Mouse (Mus musculus): Measurements from ENCODE around the gene Sat2. TPM values are rescaled to one million over a fixed set of nuclear protein-coding genes. Genes with fewer than 3 reads are reported as not detected.

Gene Sat2
- total and polyA plus RNA-seq, 2 experiments from 2014 or later, result 10.9 to 35.4 TPM

DNA sequence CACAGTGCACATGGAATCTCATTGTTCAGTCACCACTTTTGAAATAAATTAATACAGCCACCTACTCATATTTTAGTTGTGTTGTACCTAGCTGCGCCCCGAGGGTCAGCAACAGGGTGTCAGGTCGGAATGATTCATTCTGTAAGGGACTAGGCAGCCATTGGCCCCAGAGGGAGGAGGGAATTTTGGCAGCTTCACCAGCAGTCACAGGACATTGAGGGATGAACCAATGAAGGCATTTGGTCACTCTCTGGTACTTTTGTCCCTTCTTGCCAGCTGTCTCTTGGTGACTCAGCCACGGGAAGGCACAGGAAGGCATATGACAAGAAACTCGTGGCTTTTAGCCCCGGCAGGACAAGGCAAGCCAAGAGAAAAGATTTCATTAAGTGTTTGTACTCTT, 42.0 kb downstream of the Sat2 start:
- Histone ChIP-seq H3K4me2 (ENCODE audit: low read depth, low read length) (no peak overlapping the region), H3K4me1 (ENCODE audit: insufficient read depth, low read length) (no peaks in the 10 kb centered on the region), H3K9me3 (ENCODE audit: low read length) (no peaks in the 10 kb centered on the region), H3K9ac (replicated peaks; ENCODE audit: low read length) (no peak overlapping the region), H3K27ac (0 out of 2 replicates have a peak overlapping the region, but pooled peaks have one; percentile 94), H3K27me3 (ENCODE audit: insufficient read depth, low read length) (no peaks in the 10 kb centered on the region), H3K36me3 (ENCODE audit: insufficient read depth, low read length) (peaks cover 43% of the 10 kb centered on the region), H3K4me3 (ENCODE audit: low read length) (no peak overlapping the region)
- whole genome bisulfite sequencing, result 83% methylated on average over 6 of the region's 6 CpGs
- DNase-seq (ENCODE audit: low spot score), result no peak
- no peak for ATAC-seq
- no peak for TF ChIP-seq CTCF (IDR thresholded peaks at IDR 0.05; ENCODE audit: low read depth)

DNA sequence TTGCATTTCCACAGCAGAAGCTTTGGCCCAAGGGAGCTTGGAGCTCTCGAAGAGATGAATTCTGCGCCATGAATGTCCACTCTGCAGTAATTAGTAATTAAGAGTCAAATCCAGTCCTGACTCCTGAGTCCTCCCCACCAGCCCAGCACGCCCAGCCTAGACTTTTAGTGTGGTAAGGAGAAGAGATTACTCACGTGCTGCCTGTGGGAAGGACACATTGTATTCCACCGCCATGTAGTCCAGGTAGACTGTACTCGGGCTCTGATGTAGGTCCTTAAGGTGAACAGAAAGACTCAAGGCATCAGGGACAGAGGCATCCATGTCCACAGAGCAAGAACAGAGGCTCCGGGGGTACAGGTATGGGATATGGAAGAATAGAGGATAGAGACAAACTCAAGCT, 43.0 kb downstream of the Sat2 start:
- Histone ChIP-seq H3K36me3 (ENCODE audit: insufficient read depth, low read length) (peaks cover 49% of the 10 kb centered on the region), H3K4me2 (ENCODE audit: low read depth, low read length) (no peak overlapping the region), H3K27me3 (ENCODE audit: insufficient read depth, low read length) (no peaks in the 10 kb centered on the region), H3K9ac (replicated peaks; ENCODE audit: low read length) (no peak overlapping the region), H3K27ac (no peak overlapping the region), H3K4me1 (ENCODE audit: insufficient read depth, low read length) (no peaks in the 10 kb centered on the region; the same call in 1 of the 2 replicates), H3K9me3 (ENCODE audit: low read length) (no peaks in the 10 kb centered on the region), H3K4me3 (ENCODE audit: low read length) (no peak overlapping the region)
- DNase-seq (ENCODE audit: low spot score) (no peak), ATAC-seq (no peak)
- TF ChIP-seq CTCF (IDR thresholded peaks at IDR 0.05; ENCODE audit: low read depth), result no peak
- 92% methylated on average over 7 of the region's 7 CpGs for WGBS

DNA sequence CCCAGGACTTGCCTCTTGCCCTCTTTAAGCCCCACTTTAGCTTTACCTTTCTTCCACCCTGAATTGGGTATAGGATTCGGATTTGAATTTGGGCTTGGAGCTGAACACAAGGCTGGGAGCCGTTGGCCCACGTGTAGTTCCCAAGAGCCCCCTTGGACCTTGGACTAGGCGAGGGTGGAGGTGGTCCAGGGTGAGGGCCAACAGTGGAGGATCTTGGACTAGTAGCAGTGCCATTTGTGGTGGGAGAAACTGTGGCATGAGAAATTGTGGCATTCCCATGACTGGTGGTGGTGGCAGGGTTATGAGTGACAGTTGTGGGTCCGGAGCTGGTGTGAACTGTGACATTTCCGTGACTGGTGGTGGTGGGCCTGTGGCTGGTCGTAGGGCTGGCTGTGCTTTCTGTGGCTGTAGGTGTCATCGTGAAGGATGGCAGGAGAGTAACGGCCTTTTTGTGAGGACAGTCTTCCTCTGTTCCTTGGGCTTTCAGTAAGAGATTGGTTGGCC, 43.7 kb downstream of the Sat2 start:
- Histone ChIP-seq H3K9ac (replicated peaks; ENCODE audit: low read length) (no peak overlapping the region), H3K4me1 (ENCODE audit: insufficient read depth, low read length) (peaks cover 5% of the 10 kb centered on the region; the same call in 1 of the 2 replicates), H3K4me3 (ENCODE audit: low read length) (no peak overlapping the region), H3K27ac (no peak overlapping the region; the same call in 1 of the 2 replicates), H3K36me3 (ENCODE audit: insufficient read depth, low read length) (peaks cover 50% of the 10 kb centered on the region), H3K27me3 (ENCODE audit: insufficient read depth, low read length) (no peaks in the 10 kb centered on the region), H3K9me3 (ENCODE audit: low read length) (no peaks in the 10 kb centered on the region), H3K4me2 (ENCODE audit: low read depth, low read length) (no peak overlapping the region)
- 75% methylated on average over 9 of the region's 9 CpGs for WGBS
- ATAC-seq, result no peak
- DNase-seq (ENCODE audit: low spot score), result no peak
- TF ChIP-seq CTCF (IDR thresholded peaks at IDR 0.05; ENCODE audit: low read depth), result no peak

DNA sequence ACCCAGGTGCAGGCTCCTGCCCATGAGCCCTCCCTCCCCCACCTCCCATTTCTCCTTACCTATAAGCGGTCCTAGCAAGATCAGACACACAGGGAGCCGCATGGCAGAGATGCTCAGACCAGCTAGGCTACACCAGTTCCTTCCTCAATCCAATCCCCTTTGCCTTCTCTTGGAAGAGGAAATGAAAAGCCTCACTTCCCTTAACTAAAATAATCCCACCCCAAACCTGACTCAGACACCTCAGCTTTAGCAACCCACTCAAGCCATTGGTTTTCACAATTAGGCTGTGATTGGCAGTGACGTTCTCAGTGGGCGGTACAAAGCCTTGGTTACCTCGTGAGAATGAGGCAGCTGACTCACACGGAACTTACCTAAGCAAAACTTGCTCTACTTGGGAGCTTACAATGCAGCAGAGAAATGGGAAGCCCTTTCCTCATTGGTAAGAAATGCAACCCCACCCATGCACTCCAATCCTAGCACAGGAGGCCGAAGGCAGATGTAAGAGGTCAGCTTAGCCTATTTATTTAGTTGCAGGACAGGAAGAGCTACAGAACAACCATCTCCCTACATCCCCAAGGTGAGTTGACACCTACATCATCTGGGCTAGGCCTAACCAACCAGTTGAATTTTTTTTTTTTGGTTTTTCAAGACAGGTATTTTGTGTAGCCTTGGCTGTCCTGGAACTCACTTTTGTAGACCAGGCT, 44.3 kb downstream of the Sat2 start, which contains the start of gene Cd68:
Cd68 (minus strand) TSS at position 193 of the 704 bp plus-strand sequence.
- peaks cover 50% of the 10 kb centered on the region for H3K36me3 ChIP-seq (ENCODE audit: insufficient read depth, low read length)
- H3K9ac ChIP-seq (replicated peaks; ENCODE audit: low read length), result no peak within 1 kb of the TSS
- ATAC-seq (no peak), DNase-seq (ENCODE audit: low spot score) (peak; percentile 57)
- TF ChIP-seq CTCF (IDR thresholded peaks at IDR 0.05; ENCODE audit: low read depth), result no peak
- no peak within 1 kb of the TSS; the same call in 1 of the 2 replicates for H3K27ac ChIP-seq
- H3K4me2 ChIP-seq (ENCODE audit: low read depth, low read length), result no peak within 1 kb of the TSS
- 37% methylated on average over 7 of the region's 7 CpGs for WGBS
- peaks cover 5% of the 10 kb centered on the region; the same call in 1 of the 2 replicates for H3K4me1 ChIP-seq (ENCODE audit: insufficient read depth, low read length)
- no peaks in the 10 kb centered on the region for H3K27me3 ChIP-seq (ENCODE audit: insufficient read depth, low read length)
- H3K9me3 ChIP-seq (ENCODE audit: low read length), result no peaks in the 10 kb centered on the region
- H3K4me3 ChIP-seq (ENCODE audit: low read length), result no peak within 1 kb of the TSS

DNA sequence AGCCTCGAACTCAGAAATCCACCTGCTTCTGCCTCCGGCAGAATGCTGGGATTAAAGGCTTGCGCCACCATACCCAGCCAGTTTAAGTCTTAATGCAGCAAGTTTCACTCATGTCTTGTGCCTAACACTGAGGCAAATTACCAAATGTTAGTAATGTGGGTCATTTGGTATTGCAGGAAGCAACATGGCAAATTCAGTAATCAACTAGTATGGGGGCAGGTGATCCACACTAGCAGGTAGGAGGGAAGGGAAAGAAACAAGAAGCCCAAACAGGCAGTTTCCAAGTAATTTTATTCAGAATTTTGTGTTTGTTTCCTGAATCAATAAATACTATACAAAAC, 44.8 kb downstream of the Sat2 start:
- 83% methylated on average over 3 of the region's 3 CpGs for WGBS
- H3K27me3 ChIP-seq (ENCODE audit: insufficient read depth, low read length), result no peaks in the 10 kb centered on the region
- H3K4me1 ChIP-seq (ENCODE audit: insufficient read depth, low read length), result peaks cover 5% of the 10 kb centered on the region; the same call in 1 of the 2 replicates
- H3K36me3 ChIP-seq (ENCODE audit: insufficient read depth, low read length), result peaks cover 50% of the 10 kb centered on the region
- H3K27ac ChIP-seq, result no peak overlapping the region
- no peaks in the 10 kb centered on the region for H3K9me3 ChIP-seq (ENCODE audit: low read length)
- no peak overlapping the region for H3K9ac ChIP-seq (replicated peaks; ENCODE audit: low read length)
- H3K4me3 ChIP-seq (ENCODE audit: low read length), result no peak overlapping the region
- no peak for TF ChIP-seq CTCF (IDR thresholded peaks at IDR 0.05; ENCODE audit: low read depth)
- H3K4me2 ChIP-seq (ENCODE audit: low read depth, low read length), result no peak overlapping the region
- no peak for ATAC-seq
- no peak for DNase-seq (ENCODE audit: low spot score)

DNA sequence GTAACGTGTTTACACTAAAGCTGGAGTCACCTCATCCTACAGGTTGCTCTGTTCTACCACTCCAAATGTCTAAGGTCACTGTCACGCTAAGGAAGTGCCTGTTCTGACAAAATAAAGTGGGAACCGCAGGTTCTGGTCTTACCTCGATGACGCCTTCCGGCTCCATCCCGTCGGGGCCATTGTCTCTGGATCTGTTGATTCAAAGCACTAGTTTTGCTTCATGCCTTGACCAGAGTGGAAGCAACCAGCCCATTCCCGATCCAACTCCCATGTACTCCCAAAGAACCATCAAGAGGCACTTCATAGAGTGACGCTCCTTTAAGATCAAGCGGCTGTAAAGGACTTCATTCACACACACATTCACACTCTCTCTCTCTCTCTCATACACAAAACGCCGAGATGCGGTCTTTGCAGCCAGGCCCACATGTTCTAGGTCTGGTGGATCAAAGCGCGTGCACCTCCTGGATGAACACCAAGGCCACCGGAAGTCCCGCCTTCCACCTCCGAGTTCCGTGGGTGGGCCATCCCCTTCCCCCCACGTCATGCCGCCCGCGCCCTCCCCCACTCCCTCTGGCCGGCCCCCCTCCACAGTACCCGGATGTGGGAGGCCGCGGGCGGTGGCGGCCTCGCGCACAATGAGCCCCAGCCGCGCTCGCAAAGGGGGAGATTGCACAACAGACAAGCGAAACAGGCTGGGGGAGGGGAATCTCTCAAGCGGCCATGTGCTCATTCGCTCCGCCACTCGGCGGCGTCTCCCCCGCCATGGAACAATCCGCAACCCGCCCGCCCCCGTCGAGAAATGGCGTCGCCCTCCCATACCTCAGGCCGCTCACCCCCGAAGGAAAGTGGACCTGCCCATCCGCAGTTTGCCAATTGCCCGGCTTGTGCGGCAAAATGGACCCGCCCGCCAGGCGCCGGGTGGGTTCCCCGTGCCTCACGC, 49.2 kb downstream of the Sat2 start:
- Histone ChIP-seq H3K27me3 (ENCODE audit: insufficient read depth, low read length) (no peaks in the 10 kb centered on the region), H3K4me1 (ENCODE audit: insufficient read depth, low read length) (peaks cover 5% of the 10 kb centered on the region; the same call in 1 of the 2 replicates), H3K9me3 (ENCODE audit: low read length) (no peaks in the 10 kb centered on the region), H3K4me2 (ENCODE audit: low read depth, low read length) (peak overlapping the region; percentile 90), H3K27ac (peak overlapping the region; percentile 99), H3K4me3 (ENCODE audit: low read length) (peak overlapping the region; percentile 98), H3K9ac (replicated peaks; ENCODE audit: low read length) (peak overlapping the region; percentile 100), H3K36me3 (ENCODE audit: insufficient read depth, low read length) (peaks cover 61% of the 10 kb centered on the region)
- under 1% methylated on average over 55 of the region's 61 CpGs for WGBS
- DNase-seq (ENCODE audit: low spot score) (peak; percentile 99), ATAC-seq (peak; percentile 88)
- TF ChIP-seq CTCF (IDR thresholded peaks at IDR 0.05; ENCODE audit: low read depth), result no peak

Measured in hindbrain, postnatal 0 days (tissue).